Mouse (Mus musculus) MEL (cell line): ENCODE results near the gene Tceal8.

Experiments
- CTCF ChIP-seq, 3 experiments: IDR thresholded peaks in 2 of 3; conservative IDR thresholded peaks in 1 of 3; 2 replicates each; pipeline ENCODE4 v1.5.1; 2011 to 2012; ENCODE audit warnings: low read length in 3 of 3, low read depth in 2 of 3, mild to moderate bottlenecking in 2 of 3, improper control_type of control experiment in 1 of 3, inconsistent platforms in 1 of 3, mixed read lengths in 1 of 3, moderate library complexity in 1 of 3; ENCODE audit not compliant: control insufficient read depth in 1 of 3, insufficient read depth in 1 of 3, poor library complexity in 1 of 3, severe bottlenecking in 1 of 3
- POLR2A ChIP-seq, 2 experiments: IDR thresholded peaks; 2 replicates each; pipeline ENCODE4 v1.6.1; 2011 to 2012; ENCODE audit warnings: low read length in 2 of 2, mild to moderate bottlenecking in 2 of 2, control low read depth in 1 of 2, improper control_type of control experiment in 1 of 2, low read depth in 1 of 2, moderate library complexity in 1 of 2; ENCODE audit not compliant: control insufficient read depth in 1 of 2, insufficient read depth in 1 of 2, poor library complexity in 1 of 2
- POLR2AphosphoS5 ChIP-seq: IDR thresholded peaks from 2 replicates; pipeline ENCODE4 v1.6.1; 2012; ENCODE audit warnings: low read depth, borderline replicate concordance, mild to moderate bottlenecking, inconsistent platforms, low read length, moderate library complexity, mixed read lengths
- TAL1 ChIP-seq: IDR thresholded peaks from 2 replicates; pipeline ENCODE4 v1.6.1; 2012; ENCODE audit warnings: mild to moderate bottlenecking, inconsistent platforms, low read length, moderate library complexity, mixed read lengths
- TBP ChIP-seq: IDR thresholded peaks from 2 replicates; pipeline ENCODE4 v1.8.0; 2011; ENCODE audit warnings: low read depth, low read length, improper control_type of control experiment

- no peak for TF ChIP-seq TAL1
- TF ChIP-seq POLR2A (IDR thresholded peaks at IDR 0.05; ENCODE audit: control insufficient read depth in 1 of 2, insufficient read depth in 1 of 2, low read depth in 1 of 2, low read length in 2 of 2, poor library complexity in 1 of 2), result no peak
- no peak for TF ChIP-seq TBP
- no peak for TF ChIP-seq POLR2AphosphoS5
- TF ChIP-seq CTCF (IDR thresholded peaks at IDR 0.05 in 2 of 3, conservative IDR thresholded peaks at IDR 0.05 in 1 of 3; ENCODE audit: control insufficient read depth in 1 of 3, insufficient read depth in 1 of 3, low read depth in 2 of 3, low read length in 3 of 3, poor library complexity in 1 of 3, severe bottlenecking in 1 of 3), result no peak
Measured at GRCm38 (mm10) chrX:136143711-136144110, 28.4 kb downstream of the Tceal8 start.
